Mouse (Mus musculus): ENCODE measurements around the gene Usp21.

DNA sequence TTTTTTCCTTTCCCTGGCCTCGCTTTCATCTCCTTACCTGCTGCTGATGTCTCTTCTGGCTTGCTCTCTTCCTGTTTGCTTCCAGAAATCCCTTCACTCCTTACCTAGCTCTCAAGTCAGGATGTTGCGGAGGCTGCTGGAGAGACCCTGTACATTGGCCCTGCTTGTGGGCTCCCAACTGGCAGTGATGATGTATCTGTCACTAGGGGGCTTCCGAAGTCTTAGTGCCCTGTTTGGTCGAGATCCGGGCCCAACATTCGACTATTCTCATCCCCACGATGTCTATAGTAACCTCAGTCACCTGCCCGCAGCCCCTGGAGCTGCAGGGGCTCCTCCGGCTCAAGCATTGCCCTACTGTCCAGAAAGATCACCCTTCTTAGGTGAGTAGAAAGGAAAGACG, 16.2 kb downstream of the Usp21 start:
- no peak for TF ChIP-seq CTCF (IDR thresholded peaks at IDR 0.05; ENCODE audit: borderline replicate concordance, control insufficient read depth, extremely low read depth, insufficient read depth, low read length, poor library complexity)
- TF ChIP-seq POLR2A (IDR thresholded peaks at IDR 0.05; ENCODE audit: control insufficient read depth, extremely low read depth, insufficient read depth, low read length, poor library complexity) = no peak

All from thymus, adult 2 months (tissue).